Mouse (Mus musculus): Measurements from ENCODE around the gene Klrb1c.

- TF ChIP-seq GATA1 (IDR thresholded peaks at IDR 0.05; ENCODE audit: borderline replicate concordance, low read length) (no peak), FLI1 (IDR thresholded peaks at IDR 0.05; ENCODE audit: low read length) (no peak)
Measured at GRCm38 (mm10) chr6:128797185-128797905, 8.3 kb upstream of the Klrb1c start.
